Mouse (Mus musculus) MEL (cell line): Measurements from ENCODE around the gene Layn. TPM values are rescaled to one million over a fixed set of nuclear protein-coding genes. Genes with fewer than 3 reads are reported as not detected.

Experiments
- DNase-seq: peaks from one replicate; pipeline ENCODE4 v3.0.0; 2011; ENCODE audit warnings: low read depth, low spot score
- H3K27ac ChIP-seq: 2 replicates; pipeline ENCODE4 v1.5.1; 2012; ENCODE audit warnings: low read depth, mild to moderate bottlenecking, control low read depth, low read length, moderate library complexity; ENCODE audit not compliant: control insufficient read depth
- H3K27me3 ChIP-seq, 2 experiments: fragments of 150-350 bp in 1 of 2; sonication (generic) in 1 of 2; 2 replicates each; pipeline ENCODE4 v1.6.1; 2012; ENCODE audit warnings: low read length in 2 of 2, mild to moderate bottlenecking in 2 of 2, improper control_type of control experiment in 1 of 2, moderate library complexity in 1 of 2; ENCODE audit not compliant: insufficient read depth in 2 of 2, control insufficient read depth in 1 of 2
- H3K36me3 ChIP-seq, 2 experiments: 2 replicates each; pipeline ENCODE4 v1.6.1; 2012 to 2014; ENCODE audit warnings: low read length in 2 of 2, improper control_type of control experiment in 1 of 2, inconsistent platforms in 1 of 2, mild to moderate bottlenecking in 1 of 2; ENCODE audit not compliant: insufficient read depth in 2 of 2, control insufficient read depth in 1 of 2
- H3K4me1 ChIP-seq, 2 experiments: fragments of 150-350 bp in 1 of 2; sonication (generic) in 1 of 2; 2 replicates each; pipeline ENCODE4 v1.6.1; 2012; ENCODE audit warnings: low read length in 2 of 2, improper control_type of control experiment in 1 of 2, mild to moderate bottlenecking in 1 of 2; ENCODE audit not compliant: insufficient read depth in 2 of 2, control insufficient read depth in 1 of 2
- H3K4me3 ChIP-seq, 2 experiments: fragments of 150-350 bp in 1 of 2; sonication (generic) in 1 of 2; 2 replicates each; pipeline ENCODE4 v1.5.1; 2012; ENCODE audit warnings: low read depth in 2 of 2, low read length in 2 of 2, mild to moderate bottlenecking in 2 of 2, moderate library complexity in 2 of 2, control low read depth in 1 of 2, improper control_type of control experiment in 1 of 2; ENCODE audit not compliant: control insufficient read depth in 1 of 2, insufficient read depth in 1 of 2
- H3K79me2 ChIP-seq: 2 replicates; pipeline ENCODE4 v1.6.1; 2012; ENCODE audit warnings: mild to moderate bottlenecking, low read length, moderate library complexity; ENCODE audit not compliant: control insufficient read depth, poor library complexity, insufficient read depth
- H3K9ac ChIP-seq: 2 replicates; pipeline ENCODE4 v1.6.1; 2012; ENCODE audit warnings: low read depth, mild to moderate bottlenecking, control low read depth, low read length, moderate library complexity; ENCODE audit not compliant: control insufficient read depth, poor library complexity, severe bottlenecking
- H3K9me3 ChIP-seq: fragments of 150-350 bp; sonication (generic); replicated peaks from 2 replicates; pipeline ENCODE4 v1.6.1; 2012; ENCODE audit warnings: mild to moderate bottlenecking, low read length, improper control_type of control experiment, moderate library complexity; ENCODE audit not compliant: insufficient read depth
- CTCF ChIP-seq, 3 experiments: IDR thresholded peaks in 2 of 3; conservative IDR thresholded peaks in 1 of 3; 2 replicates each; pipeline ENCODE4 v1.5.1; 2011 to 2012; ENCODE audit warnings: low read length in 3 of 3, low read depth in 2 of 3, mild to moderate bottlenecking in 2 of 3, improper control_type of control experiment in 1 of 3, inconsistent platforms in 1 of 3, mixed read lengths in 1 of 3, moderate library complexity in 1 of 3; ENCODE audit not compliant: control insufficient read depth in 1 of 3, insufficient read depth in 1 of 3, poor library complexity in 1 of 3, severe bottlenecking in 1 of 3
- E2F4 ChIP-seq: IDR thresholded peaks from 2 replicates; pipeline ENCODE4 v1.6.1; 2011; ENCODE audit warnings: low read depth, low read length, improper control_type of control experiment, borderline replicate concordance
- ELF1 ChIP-seq: IDR thresholded peaks from 2 replicates; pipeline ENCODE4 v1.6.1; 2014; ENCODE audit warnings: low read depth, mild to moderate bottlenecking, inconsistent platforms, low read length, improper control_type of control experiment, moderate library complexity
- EP300 ChIP-seq, 2 experiments: IDR thresholded peaks; 2 replicates each; pipeline ENCODE4 v1.6.1; 2011; ENCODE audit warnings: improper control_type of control experiment in 2 of 2, low read length in 2 of 2, low read depth in 1 of 2, mild to moderate bottlenecking in 1 of 2
- ETS1 ChIP-seq: IDR thresholded peaks from 2 replicates; pipeline ENCODE4 v1.6.1; 2012; ENCODE audit warnings: low read depth, mild to moderate bottlenecking, inconsistent platforms, low read length, improper control_type of control experiment, moderate library complexity
- GATA1 ChIP-seq: IDR thresholded peaks from 2 replicates; pipeline ENCODE4 v1.6.1; 2011; ENCODE audit warnings: low read depth, low read length, improper control_type of control experiment
- JUND ChIP-seq: IDR thresholded peaks from 2 replicates; pipeline ENCODE4 v1.6.1; 2011; ENCODE audit warnings: low read depth, mild to moderate bottlenecking, improper control_type of control experiment, low read length
- MEF2A ChIP-seq: IDR thresholded peaks from 2 replicates; pipeline ENCODE4 v1.6.1; 2014; ENCODE audit warnings: low read depth, mild to moderate bottlenecking, inconsistent platforms, low read length, improper control_type of control experiment; ENCODE audit not compliant: poor library complexity, insufficient replicate concordance, severe bottlenecking; ENCODE audit errors: extremely low read depth
- MYC ChIP-seq: IDR thresholded peaks from 2 replicates; pipeline ENCODE4 v1.6.1; 2011; ENCODE audit warnings: low read depth, mild to moderate bottlenecking, low read length, improper control_type of control experiment, moderate library complexity
- POLR2A ChIP-seq, 2 experiments: IDR thresholded peaks; 2 replicates each; pipeline ENCODE4 v1.6.1; 2011 to 2012; ENCODE audit warnings: low read length in 2 of 2, mild to moderate bottlenecking in 2 of 2, control low read depth in 1 of 2, improper control_type of control experiment in 1 of 2, low read depth in 1 of 2, moderate library complexity in 1 of 2; ENCODE audit not compliant: control insufficient read depth in 1 of 2, insufficient read depth in 1 of 2, poor library complexity in 1 of 2
- POLR2AphosphoS2 ChIP-seq: IDR thresholded peaks from 2 replicates; pipeline ENCODE4 v1.6.1; 2011; ENCODE audit warnings: low read length, improper control_type of control experiment
- RCOR1 ChIP-seq: IDR thresholded peaks from 2 replicates; pipeline ENCODE4 v1.6.1; 2012; ENCODE audit warnings: low read depth, mild to moderate bottlenecking, inconsistent platforms, low read length, improper control_type of control experiment
- SMC3 ChIP-seq: IDR thresholded peaks from 2 replicates; pipeline ENCODE4 v1.6.1; 2011; ENCODE audit warnings: low read depth, low read length, improper control_type of control experiment
- TAL1 ChIP-seq: IDR thresholded peaks from 2 replicates; pipeline ENCODE4 v1.6.1; 2012; ENCODE audit warnings: mild to moderate bottlenecking, inconsistent platforms, low read length, moderate library complexity, mixed read lengths
- TBP ChIP-seq: IDR thresholded peaks from 2 replicates; pipeline ENCODE4 v1.8.0; 2011; ENCODE audit warnings: low read depth, low read length, improper control_type of control experiment
- TCF12 ChIP-seq: IDR thresholded peaks from 2 replicates; pipeline ENCODE4 v1.6.1; 2014; ENCODE audit warnings: low read depth, mild to moderate bottlenecking, inconsistent platforms, low read length, improper control_type of control experiment, moderate library complexity
- UBTF ChIP-seq: IDR thresholded peaks from 2 replicates; pipeline ENCODE4 v1.6.1; 2012; ENCODE audit warnings: low read depth, mild to moderate bottlenecking, inconsistent platforms, low read length, improper control_type of control experiment, moderate library complexity, borderline replicate concordance; ENCODE audit not compliant: insufficient read depth
- ZC3H11A ChIP-seq: IDR thresholded peaks from 2 replicates; pipeline ENCODE4 v1.6.1; 2012; ENCODE audit warnings: low read depth, mild to moderate bottlenecking, inconsistent platforms, low read length, improper control_type of control experiment
- ZMIZ1 ChIP-seq: IDR thresholded peaks from 2 replicates; pipeline ENCODE4 v1.6.1; 2012; ENCODE audit warnings: low read depth, mild to moderate bottlenecking, inconsistent platforms, low read length, improper control_type of control experiment, moderate library complexity
- ZNF384 ChIP-seq: IDR thresholded peaks from 2 replicates; pipeline ENCODE4 v1.6.1; 2012; ENCODE audit warnings: low read depth, mild to moderate bottlenecking, inconsistent platforms, low read length, improper control_type of control experiment
- polyA plus RNA-seq, 2 experiments: library from polyadenylated mRNA; stranded (reverse) in 1 of 2; unstranded in 1 of 2; fragments of >175 nt in 1 of 2; fragments of >200 nt in 1 of 2; gene quantifications; 2 replicates each; pipeline versions ENCODE4 v1.2.1 to v1.2.4; 2012; ENCODE audit warnings: low replicate concordance in 2 of 2, low read depth in 1 of 2; ENCODE audit not compliant: insufficient read length in 2 of 2, insufficient read depth in 1 of 2, missing spikeins in 1 of 2
- total RNA-seq: library from RNA; depleted of rRNA; stranded (reverse); fragments of 300-350 nt; gene quantifications from 2 replicates; pipeline ENCODE4 v1.2.3, GENCODE M21; 2012

Layn gene
- total and polyA plus RNA-seq, 3 experiments: not detected

DNA sequence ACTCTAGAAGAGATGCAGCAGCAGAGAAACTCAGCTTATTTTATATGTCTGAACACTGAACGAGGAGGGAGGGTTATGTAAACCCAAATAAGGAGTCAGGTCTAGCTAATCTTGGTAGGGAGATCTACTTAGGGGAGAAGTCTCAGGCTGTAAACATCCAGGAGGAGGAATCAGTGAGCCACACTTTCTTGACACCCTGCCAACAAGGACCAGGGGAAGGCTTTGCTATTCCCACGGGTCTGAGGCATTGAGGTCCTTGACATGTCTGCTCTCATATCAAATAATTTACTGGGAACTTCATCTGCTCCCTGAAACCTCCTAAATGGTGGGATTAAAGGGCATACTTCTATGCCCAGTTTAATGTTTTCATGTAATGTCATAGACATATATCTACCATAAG, 19.4 kb upstream of the Layn start:
- H3K27me3 ChIP-seq: peaks cover 0 to 2% of the 10 kb centered on the region in 2 experiments; a peak in 1 of 4 replicates
- TF ChIP-seq ELF1 (no peak), ZC3H11A (no peak), POLR2A (IDR thresholded peaks at IDR 0.05; ENCODE audit: control insufficient read depth in 1 of 2, insufficient read depth in 1 of 2, low read depth in 1 of 2, low read length in 2 of 2, poor library complexity in 1 of 2) (no peak), E2F4 (no peak), MYC (no peak), TBP (no peak), ZNF384 (no peak), UBTF (no peak), MEF2A (no peak), GATA1 (no peak), TAL1 (no peak), CTCF (IDR thresholded peaks at IDR 0.05 in 2 of 3, conservative IDR thresholded peaks at IDR 0.05 in 1 of 3; ENCODE audit: control insufficient read depth in 1 of 3, insufficient read depth in 1 of 3, low read depth in 2 of 3, low read length in 3 of 3, poor library complexity in 1 of 3, severe bottlenecking in 1 of 3) (no peak), SMC3 (no peak), JUND (no peak), ETS1 (no peak), POLR2AphosphoS2 (no peak)
- no peak overlapping the region for H3K9ac ChIP-seq
- H3K9me3 ChIP-seq: no peaks in the 10 kb centered on the region
- H3K27ac ChIP-seq: no peak overlapping the region
- peaks cover 0 to 7% of the 10 kb centered on the region in 2 experiments; a peak in 2 of 4 replicates for H3K36me3 ChIP-seq
- DNase-seq: no peak
- H3K79me2 ChIP-seq: no peaks in the 10 kb centered on the region
- H3K4me3 ChIP-seq: no peak overlapping the region
- no peaks in the 10 kb centered on the region for H3K4me1 ChIP-seq

DNA sequence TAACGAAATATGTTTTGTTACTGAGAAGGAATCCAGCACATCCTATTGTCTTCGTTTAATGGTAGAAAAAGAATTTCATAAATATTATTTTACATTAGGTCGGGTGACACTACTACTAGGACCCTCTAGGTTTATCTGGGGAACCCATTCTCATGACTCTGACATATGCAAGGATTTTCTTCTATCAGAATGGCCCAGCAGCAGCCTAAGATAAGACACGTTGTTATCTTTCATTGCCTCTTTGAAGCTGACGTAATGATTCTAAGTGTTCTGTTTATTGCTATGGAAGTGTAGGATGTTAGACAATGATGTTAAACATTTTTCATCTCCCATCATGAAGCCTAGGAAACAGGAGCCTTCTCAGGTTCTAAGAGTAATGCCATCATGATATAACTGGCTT, 16.8 kb upstream of the Layn start:
- Histone ChIP-seq H3K27ac (no peak overlapping the region), H3K9me3 (no peaks in the 10 kb centered on the region), H3K4me3 (no peak overlapping the region), H3K79me2 (no peaks in the 10 kb centered on the region), H3K4me1 (no peaks in the 10 kb centered on the region), H3K9ac (no peak overlapping the region), H3K27me3 (peaks cover 0 to 3% of the 10 kb centered on the region in 2 experiments; a peak in 3 of 4 replicates), H3K36me3 (peaks cover 0 to 7% of the 10 kb centered on the region in 2 experiments; a peak in 2 of 4 replicates)
- peak; percentile 30 for DNase-seq
- TF ChIP-seq EP300 (IDR thresholded peaks at IDR 0.05; ENCODE audit: low read depth in 1 of 2, low read length in 2 of 2) (peak; percentile 74 to 79), TAL1 (peak; percentile 24; the same call in 1 of the 2 replicates), ZMIZ1 (no peak), GATA1 (peak; percentile 85), SMC3 (no peak), POLR2A (IDR thresholded peaks at IDR 0.05; ENCODE audit: control insufficient read depth in 1 of 2, insufficient read depth in 1 of 2, low read depth in 1 of 2, low read length in 2 of 2, poor library complexity in 1 of 2) (no peak), JUND (no peak), RCOR1 (peak; percentile 70; the same call in 1 of the 2 replicates), TCF12 (peak; percentile 88), ETS1 (peak; percentile 72)
